Mouse (Mus musculus): ENCODE data around the gene Pithd1. TPM values are rescaled to one million over a fixed set of nuclear protein-coding genes. Genes with fewer than 3 reads are reported as not detected.
"Not testable (repeated sequence)": the region's sequence is repeated elsewhere in the genome, so short reads cannot be mapped to it uniquely, and the experiment has no call there.

Gene Pithd1
- polyA plus RNA-seq, 1 experiment from 2014 or later = 115 TPM

- ATAC-seq = no peak
- Histone ChIP-seq H3K9ac (peak overlapping the region; percentile 98), H3K4me1 (peaks cover 64% of the 10 kb centered on the region), H3K4me3 (peak overlapping the region; percentile 95), H3K27ac (peak overlapping the region; percentile 95), H3K4me2 (peak overlapping the region; percentile 86), H3K9me3 (replicated peaks) (no peaks in the 10 kb centered on the region), H3K36me3 (peaks cover 51% of the 10 kb centered on the region), H3K27me3 (replicated peaks) (no peaks in the 10 kb centered on the region)
- 75% methylated on average over 7 of the region's 7 CpGs for WGBS (ENCODE audit: insufficient replicate concordance)
Measured at GRCm38 (mm10) chr4:135985769-135986168, 1.3 kb downstream of the Pithd1 start.

DNA sequence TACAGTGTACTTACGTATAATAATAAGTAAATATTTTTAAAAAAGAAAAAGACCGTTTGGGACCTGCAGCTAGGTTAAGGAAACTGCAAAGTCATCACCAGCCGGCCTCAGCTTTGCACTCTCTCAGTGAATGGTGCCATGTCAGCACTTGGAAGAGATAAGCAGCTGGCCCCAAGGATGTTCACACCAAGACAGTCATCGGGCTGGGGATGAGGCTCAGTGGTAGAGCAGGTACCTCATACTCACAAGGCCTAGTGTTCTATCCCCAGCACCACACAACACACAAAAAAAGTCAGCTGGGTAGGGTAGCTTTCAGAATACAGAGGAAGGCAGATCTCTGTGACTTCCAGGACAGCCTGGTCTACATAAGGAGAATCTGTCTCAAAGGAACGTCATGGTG lies 1.9 kb downstream of the Pithd1 start:
- peak overlapping the region; percentile 95 for H3K4me3 ChIP-seq

DNA sequence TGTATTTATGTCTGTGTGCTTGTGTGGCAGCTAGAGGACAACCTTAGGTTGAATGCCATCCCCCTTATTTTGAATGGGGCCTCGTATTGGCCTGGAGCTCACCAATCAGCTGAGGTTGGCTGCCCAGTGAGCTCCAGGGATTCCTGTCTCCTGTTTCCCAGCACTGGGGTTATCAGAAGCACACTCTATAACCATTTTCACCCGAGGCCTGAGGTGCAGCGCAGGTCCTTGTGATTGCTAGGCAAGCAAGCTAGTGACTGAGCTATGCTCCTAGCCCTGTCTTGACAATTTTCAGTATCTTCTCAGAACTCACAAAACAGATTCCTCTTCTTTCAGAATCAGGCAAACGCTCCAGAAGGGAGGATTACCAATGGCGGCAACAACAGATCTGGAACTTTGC lies 2.5 kb downstream of the Pithd1 start:
- Histone ChIP-seq H3K9ac (peak overlapping the region; percentile 65), H3K4me3 (peak overlapping the region; percentile 95), H3K4me2 (peak overlapping the region; percentile 86), H3K9me3 (replicated peaks) (no peaks in the 10 kb centered on the region), H3K36me3 (peaks cover 62% of the 10 kb centered on the region), H3K4me1 (peaks cover 61% of the 10 kb centered on the region), H3K27me3 (replicated peaks) (no peaks in the 10 kb centered on the region), H3K27ac (peak overlapping the region; percentile 95)
- no peak for ATAC-seq
- WGBS (ENCODE audit: insufficient replicate concordance) = 74% methylated on average over 5 of the region's 5 CpGs

More for the DNA sequence above, 1.9 kb downstream of the Pithd1 start:
- Histone ChIP-seq H3K36me3 (peaks cover 57% of the 10 kb centered on the region), H3K4me2 (peak overlapping the region; percentile 86), H3K9me3 (replicated peaks) (no peaks in the 10 kb centered on the region), H3K27me3 (replicated peaks) (no peaks in the 10 kb centered on the region), H3K27ac (peak overlapping the region; percentile 95), H3K4me1 (peaks cover 61% of the 10 kb centered on the region), H3K9ac (peak overlapping the region; percentile 98)
- peak; percentile 86 for ATAC-seq
- WGBS (ENCODE audit: insufficient replicate concordance) = 40% methylated on average over 5 of the region's 5 CpGs

DNA sequence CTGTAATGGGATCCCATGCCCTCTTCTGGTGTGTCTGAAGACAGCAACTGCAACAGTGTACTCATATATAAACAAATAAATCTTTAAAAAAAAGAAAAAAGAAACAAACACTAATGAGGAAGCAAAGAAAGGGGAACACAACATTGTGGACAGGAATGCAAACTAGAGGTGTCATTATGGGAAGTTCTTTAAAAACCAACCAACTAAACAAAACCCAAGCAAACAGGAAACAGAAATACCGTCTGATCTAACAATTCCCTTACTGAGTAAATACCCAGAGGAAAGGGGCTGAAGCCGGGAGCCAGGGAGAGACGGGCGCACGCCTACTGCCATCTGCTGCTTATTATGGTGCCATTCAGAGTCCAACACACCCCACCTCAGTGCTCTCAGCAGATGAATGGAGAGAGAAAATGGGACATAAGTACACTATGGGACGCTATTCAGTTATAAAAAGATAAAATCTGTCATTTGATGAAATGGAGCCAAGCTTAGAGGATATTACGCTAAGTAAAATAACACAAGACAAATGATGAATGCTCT lies 5.5 kb downstream of the Pithd1 start:
- H3K27ac ChIP-seq = peak overlapping the region; percentile 8; the same call in 1 of the 2 replicates
- H3K9ac ChIP-seq = no peak overlapping the region
- 78% methylated on average over 7 of the region's 7 CpGs for WGBS (ENCODE audit: insufficient replicate concordance)
- H3K4me3 ChIP-seq = no peak overlapping the region
- H3K9me3 ChIP-seq (replicated peaks) = no peaks in the 10 kb centered on the region
- H3K27me3 ChIP-seq (replicated peaks) = no peaks in the 10 kb centered on the region
- no peak overlapping the region for H3K4me2 ChIP-seq
- peaks cover 90% of the 10 kb centered on the region for H3K36me3 ChIP-seq
- H3K4me1 ChIP-seq = peaks cover 52% of the 10 kb centered on the region
- ATAC-seq = no peak

DNA sequence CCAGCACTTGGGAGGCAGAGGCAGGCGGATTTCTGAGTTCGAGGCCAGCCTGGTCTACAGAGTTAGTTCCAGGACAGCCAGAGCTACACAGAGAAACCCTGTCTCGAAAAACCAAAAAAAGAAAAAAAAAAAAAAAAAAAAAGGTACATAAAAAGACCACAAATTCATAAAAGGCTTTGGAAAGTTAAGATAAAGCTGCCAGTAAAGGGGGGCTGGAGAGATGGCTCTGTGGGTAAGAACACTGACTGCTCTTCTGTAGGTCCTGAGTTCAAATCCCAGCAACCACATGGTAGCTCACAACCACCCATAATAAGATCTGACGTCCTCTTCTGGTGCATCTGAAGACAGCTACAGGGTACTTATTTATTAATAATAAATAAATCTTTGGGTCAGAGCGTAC lies 6.8 kb downstream of the Pithd1 start:
- H3K4me2 ChIP-seq; H3K9me3 ChIP-seq (replicated peaks); H3K27me3 ChIP-seq (replicated peaks); H3K27ac ChIP-seq; H3K9ac ChIP-seq; ATAC-seq; H3K4me3 ChIP-seq: not testable (repeated sequence)
- WGBS (ENCODE audit: insufficient replicate concordance) = 89% methylated on average over 5 of the region's 5 CpGs
- peaks cover 97% of the 10 kb centered on the region for H3K36me3 ChIP-seq
- H3K4me1 ChIP-seq = peaks cover 41% of the 10 kb centered on the region

- ATAC-seq = no peak
- Histone ChIP-seq H3K4me1 (peaks cover 31% of the 10 kb centered on the region), H3K4me2 (no peak overlapping the region), H3K36me3 (peaks cover 77% of the 10 kb centered on the region), H3K27me3 (replicated peaks) (no peaks in the 10 kb centered on the region), H3K9me3 (replicated peaks) (no peaks in the 10 kb centered on the region), H3K9ac (no peak overlapping the region), H3K4me3 (no peak overlapping the region), H3K27ac (no peak overlapping the region)
- WGBS (ENCODE audit: insufficient replicate concordance) = 88% methylated on average over 12 of the region's 12 CpGs
Measured at GRCm38 (mm10) chr4:135976146-135976545, 10.9 kb downstream of the Pithd1 start.

DNA sequence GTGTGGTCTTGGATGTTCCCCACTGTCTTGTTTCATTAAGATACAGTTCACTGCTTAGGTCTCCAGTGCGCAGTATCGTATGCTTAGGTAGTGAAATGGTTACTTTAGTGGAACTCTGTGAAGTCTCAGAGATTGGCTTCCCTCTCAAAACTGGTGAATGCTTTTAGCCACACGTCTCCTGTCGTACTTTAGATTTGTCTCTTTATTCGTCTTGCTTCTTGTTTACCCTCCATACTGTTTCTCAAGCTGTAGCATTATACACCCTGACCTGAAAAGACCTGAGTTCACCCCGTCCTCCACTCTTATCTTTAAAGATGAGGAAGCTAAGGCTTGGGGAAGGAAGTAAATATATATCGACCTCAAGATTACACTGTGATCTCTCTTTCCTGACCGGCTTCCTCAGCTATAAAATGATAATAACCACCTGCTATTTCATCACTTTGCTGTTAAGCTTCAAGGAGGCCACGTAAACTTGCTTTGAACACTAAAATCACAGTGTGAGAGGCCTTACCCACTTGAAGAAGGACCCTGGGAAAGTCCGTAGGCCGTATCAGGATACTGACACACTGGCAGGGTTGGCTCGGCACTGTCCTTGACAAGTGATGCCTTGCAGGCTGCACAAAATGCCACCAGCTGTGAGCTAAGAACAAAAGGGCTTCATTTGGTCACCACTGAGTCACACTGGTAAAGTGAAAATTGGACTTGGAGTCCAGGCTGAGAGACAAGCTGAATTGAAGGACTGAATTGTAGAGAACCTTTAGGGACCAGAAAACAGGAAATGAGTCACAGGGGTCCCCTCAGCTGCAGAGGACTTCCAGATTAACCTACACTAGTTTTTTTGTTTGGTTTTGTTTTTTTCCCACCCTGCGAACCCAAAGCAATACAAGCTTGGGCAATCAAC lies 13.9 kb downstream of the Pithd1 start:
- no peak for ATAC-seq
- Histone ChIP-seq H3K4me3 (peak overlapping the region; percentile 88), H3K36me3 (peaks cover 75% of the 10 kb centered on the region)

GRCm38 (mm10) chr4:135972556-135972906 lies 14.5 kb downstream of the Pithd1 start, which contains the start of gene Lypla2:
Gene Lypla2 (minus strand): TSS chr4:135972626.
- 1% methylated on average over 19 of the region's 19 CpGs for WGBS (ENCODE audit: insufficient replicate concordance)
- H3K4me1 ChIP-seq = peaks cover 32% of the 10 kb centered on the region
- peak; percentile 80 for ATAC-seq
- no peaks in the 10 kb centered on the region for H3K27me3 ChIP-seq (replicated peaks)
- H3K27ac ChIP-seq = peak within 1 kb of the TSS; percentile 77
- H3K4me3 ChIP-seq = peak within 1 kb of the TSS; percentile 88
- H3K9ac ChIP-seq = peak within 1 kb of the TSS; percentile 91
- peak within 1 kb of the TSS; percentile 92 for H3K4me2 ChIP-seq
- H3K9me3 ChIP-seq (replicated peaks) = no peaks in the 10 kb centered on the region
- peaks cover 77% of the 10 kb centered on the region for H3K36me3 ChIP-seq

More for the DNA sequence above, 13.9 kb downstream of the Pithd1 start:
- Histone ChIP-seq H3K9me3 (replicated peaks) (no peaks in the 10 kb centered on the region), H3K27me3 (replicated peaks) (no peaks in the 10 kb centered on the region), H3K4me1 (peaks cover 32% of the 10 kb centered on the region), H3K4me2 (peak overlapping the region; percentile 92), H3K9ac (peak overlapping the region; percentile 91), H3K27ac (peak overlapping the region; percentile 77)
- WGBS (ENCODE audit: insufficient replicate concordance) = 30% methylated on average over 13 of the region's 13 CpGs

DNA sequence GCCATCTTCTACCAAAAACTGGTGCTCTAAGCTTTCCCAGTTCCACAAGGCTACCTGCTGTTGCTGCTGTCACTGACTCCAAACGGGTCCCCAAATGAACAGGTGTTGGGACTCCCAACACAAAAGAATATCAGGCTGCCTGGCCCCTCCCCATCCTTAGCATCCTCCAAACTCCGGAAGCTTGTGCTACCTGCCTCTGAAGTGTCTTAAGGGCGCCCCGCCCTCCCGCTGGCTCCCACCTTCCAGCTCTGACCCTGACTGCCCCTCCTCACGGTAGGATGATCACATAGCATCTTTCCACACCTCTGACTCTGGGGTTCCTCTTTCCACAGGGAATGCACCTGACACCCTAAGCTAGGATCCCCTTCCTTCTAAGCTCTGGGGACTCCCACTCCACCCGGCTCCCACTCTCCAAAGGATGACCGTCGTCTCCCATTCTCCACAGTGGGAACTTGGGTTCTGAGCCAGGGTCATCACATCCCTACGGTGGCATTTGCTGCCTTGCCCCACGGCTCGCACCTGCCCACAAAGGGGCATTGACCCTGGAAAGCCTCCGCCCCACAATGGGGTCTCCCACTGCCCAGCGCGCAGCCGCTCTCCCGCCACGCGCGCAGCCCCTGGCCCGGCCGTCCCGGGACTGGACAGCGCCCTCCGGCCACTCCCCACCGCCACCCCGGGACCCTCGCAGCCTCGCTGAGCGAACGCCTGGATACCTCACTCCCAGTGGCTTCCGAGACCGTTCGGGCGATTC lies 15.1 kb downstream of the Pithd1 start:
- Histone ChIP-seq H3K27me3 (replicated peaks) (no peaks in the 10 kb centered on the region), H3K9ac (peak overlapping the region; percentile 91), H3K4me1 (peaks cover 32% of the 10 kb centered on the region), H3K36me3 (peaks cover 77% of the 10 kb centered on the region), H3K4me2 (peak overlapping the region; percentile 92), H3K4me3 (peak overlapping the region; percentile 88), H3K9me3 (replicated peaks) (no peaks in the 10 kb centered on the region), H3K27ac (peak overlapping the region; percentile 77)
- 2% methylated on average over 34 of the region's 35 CpGs for WGBS (ENCODE audit: insufficient replicate concordance)
- peak; percentile 36 for ATAC-seq

GRCm38 (mm10) chr4:135970585-135970984 lies 16.5 kb downstream of the Pithd1 start:
- ATAC-seq = no peak
- 88% methylated on average over 11 of the region's 11 CpGs for WGBS (ENCODE audit: insufficient replicate concordance)
- Histone ChIP-seq H3K4me2 (no peak overlapping the region), H3K4me3 (no peak overlapping the region), H3K27me3 (replicated peaks) (no peaks in the 10 kb centered on the region), H3K27ac (no peak overlapping the region), H3K9ac (0 out of 2 replicates have a peak overlapping the region, but pooled peaks have one; percentile 5), H3K36me3 (peaks cover 77% of the 10 kb centered on the region), H3K4me1 (peaks cover 40% of the 10 kb centered on the region), H3K9me3 (replicated peaks) (no peaks in the 10 kb centered on the region)

GRCm38 (mm10) chr4:135969070-135969750 lies 17.9 kb downstream of the Pithd1 start:
- H3K4me1 ChIP-seq = peaks cover 54% of the 10 kb centered on the region
- no peaks in the 10 kb centered on the region for H3K9me3 ChIP-seq (replicated peaks)
- H3K4me2 ChIP-seq = no peak overlapping the region
- no peak for ATAC-seq
- no peak overlapping the region for H3K9ac ChIP-seq
- H3K36me3 ChIP-seq = peaks cover 63% of the 10 kb centered on the region
- no peak overlapping the region for H3K4me3 ChIP-seq
- H3K27me3 ChIP-seq (replicated peaks) = no peaks in the 10 kb centered on the region
- 85% methylated on average over 13 of the region's 13 CpGs for WGBS (ENCODE audit: insufficient replicate concordance)
- H3K27ac ChIP-seq = no peak overlapping the region
